Mouse (Mus musculus) neutrophil, adult 5-6 weeks (primary cell): ENCODE data around the gene Gdf2. TPM values are rescaled to one million over a fixed set of nuclear protein-coding genes. Genes with fewer than 3 reads are reported as not detected.

Experiments
- ATAC-seq: fragments of 151-379, 151-347 bp; 2 replicates; pipeline ENCODE4 v1.8.0; 2017; ENCODE audit warnings: mild to moderate bottlenecking, moderate TSS enrichment; ENCODE audit not compliant: insufficient number of reproducible peaks, poor library complexity, low FRiP score, severe bottlenecking; ENCODE audit errors: extremely low read depth
- total RNA-seq: library from RNA; stranded (forward); fragments of 200-1000 nt; gene quantifications from 2 replicates; pipeline ENCODE4 v1.2.3, GENCODE M21; 2017

Gene Gdf2
- not detected in 2 replicates for total RNA-seq

DNA sequence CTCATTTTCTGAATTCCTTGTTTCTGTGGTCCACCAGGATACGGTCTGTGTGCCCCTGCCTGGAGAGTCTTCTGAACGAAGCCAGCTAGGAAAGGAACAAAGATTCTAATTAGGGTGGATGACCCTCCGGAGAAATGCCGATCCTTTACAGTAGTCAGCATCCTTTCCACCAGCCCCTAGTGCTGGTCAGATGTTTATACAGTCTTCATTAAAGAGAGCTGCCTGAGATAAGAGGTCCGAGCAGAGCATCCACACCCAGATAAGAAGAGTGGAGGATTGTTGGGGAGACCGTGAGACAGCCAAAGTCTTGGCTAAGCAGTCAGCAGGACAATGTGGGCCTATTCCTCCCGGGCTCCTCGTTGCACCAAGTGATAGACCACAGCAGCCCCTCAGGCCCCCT, at the start of gene Gdf2:
Gene Gdf2, plus strand, starts transcription at position 301 of the 400 bp plus-strand sequence.
- ATAC-seq = no peak

DNA sequence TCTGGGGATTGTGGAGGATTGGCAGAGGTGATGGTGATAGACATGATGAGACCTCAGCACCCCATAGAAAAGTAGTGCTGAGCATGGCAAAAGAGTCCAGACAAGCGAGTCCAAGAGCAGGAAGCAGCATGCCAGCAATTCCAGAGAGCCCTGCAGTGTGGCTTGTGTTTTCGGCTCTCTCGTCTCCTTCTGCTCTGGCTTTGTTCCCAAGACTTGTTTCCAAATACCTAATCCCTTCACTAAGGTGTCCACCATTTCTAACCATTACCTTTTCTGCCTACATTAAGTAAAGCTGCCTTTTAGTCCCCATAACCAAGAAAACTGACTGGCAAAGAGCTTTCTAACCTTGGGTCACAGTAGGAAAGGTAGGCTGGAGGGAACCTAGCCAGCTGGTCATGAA, 49.3 kb upstream of the Gdf2 start:
- ATAC-seq = no peak

- no peak for ATAC-seq
These were observed 45.1 kb upstream of the Gdf2 start for GRCm38 (mm10) chr14:33895777-33896176.

DNA sequence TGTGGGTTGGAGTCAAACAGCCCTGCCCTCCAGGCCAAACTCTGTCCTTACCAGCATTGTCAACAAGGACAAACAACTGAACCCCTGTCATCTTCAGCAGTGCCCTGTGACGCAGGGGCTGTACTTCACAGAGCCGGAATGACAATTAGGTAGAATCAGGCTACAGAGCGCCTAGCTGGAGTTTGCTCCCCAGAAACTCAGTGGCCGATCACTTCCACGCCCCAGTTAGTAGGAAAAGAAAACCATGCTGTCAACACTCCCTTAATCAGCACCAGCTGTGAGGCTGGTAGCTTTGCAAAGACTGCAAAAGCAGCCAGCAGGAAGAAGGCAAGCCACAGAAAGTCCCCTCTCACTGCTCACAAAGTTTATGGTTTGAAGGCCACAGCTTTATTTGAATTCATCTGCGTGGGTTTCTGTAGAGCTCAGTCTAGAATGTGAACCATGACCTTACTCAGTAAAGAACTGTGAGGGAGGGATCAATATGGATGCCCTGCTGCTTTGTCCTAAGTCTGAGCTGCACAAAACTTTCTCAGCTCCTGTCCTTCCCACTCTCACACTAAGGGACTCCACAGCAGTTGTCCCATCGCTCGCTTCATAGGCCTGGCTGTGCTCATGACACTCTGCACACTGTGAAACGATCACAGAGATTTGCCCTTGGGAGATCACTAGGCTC, 44.1 kb upstream of the Gdf2 start:
- no peak for ATAC-seq

DNA sequence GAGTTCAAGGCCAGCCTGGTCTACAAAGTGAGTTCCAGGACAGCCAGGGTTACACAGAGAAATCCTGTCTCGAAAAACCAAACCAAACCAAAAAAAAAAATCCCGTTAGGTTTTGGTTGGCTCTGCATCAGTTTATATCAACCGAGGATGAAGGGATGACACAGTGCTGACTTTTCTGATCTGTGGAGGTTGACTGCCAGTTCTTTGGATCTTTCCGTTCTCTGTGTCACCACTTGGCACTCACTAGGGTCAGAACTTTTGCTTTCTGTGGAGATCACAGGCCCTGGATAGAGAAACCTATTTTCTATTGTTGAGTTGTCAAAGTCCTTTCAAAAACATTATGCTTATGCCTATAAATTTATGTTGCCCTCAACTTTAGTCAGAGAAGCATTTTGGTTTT, 38.1 kb upstream of the Gdf2 start:
- no peak for ATAC-seq

- ATAC-seq = no peak
These were observed 37.6 kb upstream of the Gdf2 start for GRCm38 (mm10) chr14:33903199-33903598.

GRCm38 (mm10) chr14:33904851-33905250, 36.0 kb upstream of the Gdf2 start:
- no peak for ATAC-seq

GRCm38 (mm10) chr14:33913727-33914126, 27.1 kb upstream of the Gdf2 start:
- ATAC-seq = no peak

GRCm38 (mm10) chr14:33914206-33914605, 26.6 kb upstream of the Gdf2 start:
- no peak for ATAC-seq

DNA sequence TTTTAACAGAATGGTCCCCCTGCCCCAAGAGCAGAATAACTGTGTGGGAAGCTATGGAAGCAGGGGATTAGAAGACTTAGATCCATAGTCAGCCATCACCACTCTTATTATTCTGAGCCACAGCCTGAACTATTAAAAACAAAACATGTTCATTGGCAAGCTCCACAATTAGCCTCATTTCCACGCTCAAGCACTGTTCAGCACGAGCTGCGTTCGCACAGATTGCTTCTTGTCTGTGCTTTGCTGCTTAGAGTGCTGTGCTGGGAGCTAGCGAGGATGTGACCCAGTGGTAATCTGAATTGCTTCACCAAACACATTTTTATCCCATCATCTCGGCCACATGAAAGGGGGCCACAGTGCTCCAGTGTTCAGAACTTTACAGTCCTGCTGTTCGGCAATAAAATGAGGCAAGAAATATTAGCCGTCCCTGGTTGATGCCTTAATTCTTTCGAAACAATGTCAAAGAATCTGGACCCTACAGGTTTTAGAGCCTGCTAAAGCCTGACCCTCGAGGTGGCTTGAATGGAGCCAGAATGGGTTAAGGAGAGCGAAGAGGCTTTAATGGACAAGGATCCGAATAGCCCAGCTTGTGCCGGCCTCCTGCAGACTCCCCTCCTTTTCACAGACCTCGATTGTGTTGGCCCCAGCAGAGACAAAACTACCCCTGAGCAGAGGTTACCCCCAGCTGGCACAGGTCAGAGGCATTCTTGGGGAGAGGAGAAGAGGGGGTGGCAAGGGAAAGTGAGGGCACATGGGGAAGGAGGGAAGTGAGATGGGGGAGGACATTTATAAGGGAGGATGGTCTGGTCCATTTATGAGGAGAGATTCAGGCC, 19.9 kb upstream of the Gdf2 start:
- ATAC-seq = no peak

DNA sequence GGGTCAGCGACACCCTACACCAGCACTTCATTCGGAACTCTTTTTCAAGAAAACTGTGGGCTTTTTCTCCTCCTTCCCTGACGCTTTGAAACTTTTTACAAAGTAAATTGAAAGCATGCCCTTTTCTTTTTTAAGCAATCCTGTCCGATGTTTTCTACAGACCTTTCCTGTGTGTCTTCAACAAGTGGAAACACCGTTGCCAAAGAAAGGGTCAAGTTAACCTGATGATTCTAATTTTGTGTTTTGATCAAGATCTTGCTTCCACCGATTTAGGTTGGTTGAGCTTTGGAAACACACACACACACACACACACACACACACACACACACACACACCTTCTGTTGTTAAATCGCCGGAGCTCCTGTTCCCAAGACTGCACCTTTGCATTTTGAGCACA, 18.1 kb upstream of the Gdf2 start:
- ATAC-seq = no peak

- ATAC-seq = no peak
These were observed 17.4 kb upstream of the Gdf2 start, which contains the start of gene Gdf10 for GRCm38 (mm10) chr14:33923168-33924070. TSS of gene Gdf10 (plus strand) at chr14:33923587.

- no peak for ATAC-seq
These were observed 9.0 kb upstream of the Gdf2 start for GRCm38 (mm10) chr14:33931853-33932252.

DNA sequence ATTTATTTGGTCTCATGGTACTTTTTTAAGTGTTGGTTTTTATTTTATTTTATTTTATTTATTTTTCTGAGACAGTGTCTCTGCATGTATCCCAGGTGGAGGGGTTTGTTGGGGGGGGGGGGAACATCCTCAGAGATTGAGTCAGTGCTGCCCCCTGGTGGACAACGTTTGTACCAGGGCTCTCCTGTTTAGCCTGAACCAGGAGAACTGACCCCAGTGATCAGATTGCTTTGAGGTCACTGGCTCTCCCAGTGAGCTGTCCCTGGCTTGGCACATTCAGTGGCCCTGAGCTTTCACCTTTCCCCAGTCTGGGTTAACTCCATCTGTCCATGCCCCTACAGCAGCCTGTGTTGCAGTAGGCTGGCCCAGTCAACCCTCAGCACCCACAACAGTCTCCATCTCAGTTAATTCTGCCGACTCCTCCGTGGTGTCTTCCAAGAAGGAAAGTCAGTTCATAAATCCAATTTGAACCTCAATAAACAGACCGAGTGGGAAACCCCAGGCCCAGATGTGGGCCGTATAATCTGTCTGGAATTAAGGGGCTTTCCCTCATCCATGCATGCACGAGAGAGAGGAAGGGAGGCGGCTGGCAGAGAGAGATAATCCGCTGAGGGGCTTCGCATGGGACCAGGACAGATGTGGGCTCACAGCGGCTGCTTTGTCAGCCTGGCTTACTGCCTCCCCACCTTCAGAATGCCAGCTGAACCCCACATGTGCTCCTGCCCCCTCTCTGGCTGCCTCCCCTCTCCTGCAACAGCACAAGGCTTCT, 7.7 kb upstream of the Gdf2 start:
- no peak for ATAC-seq

DNA sequence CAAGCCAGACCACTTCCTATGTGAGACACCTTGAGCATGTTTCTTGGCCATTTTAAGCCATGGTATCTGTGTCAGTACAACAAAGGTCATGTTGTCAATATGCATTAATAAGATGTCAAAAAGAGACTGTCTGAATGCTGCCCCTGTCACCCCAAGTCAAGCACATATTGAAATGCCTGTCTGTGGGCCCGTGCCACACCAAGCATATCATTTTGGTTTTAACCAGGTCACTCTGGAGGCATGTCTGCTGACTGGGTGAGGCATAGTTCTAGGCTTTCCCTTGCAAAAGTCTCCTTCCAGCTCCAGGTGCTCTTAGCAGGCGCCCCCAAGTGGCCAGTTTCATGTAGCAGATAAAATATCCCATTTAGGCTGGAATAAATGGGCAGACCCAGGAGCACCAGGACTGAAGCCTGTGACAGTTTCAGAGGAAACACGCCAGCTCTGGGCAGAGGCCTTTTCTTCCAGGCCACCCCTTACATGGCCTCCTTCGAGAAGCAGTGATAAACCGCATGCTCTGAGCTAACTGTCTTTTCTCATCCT, 7.0 kb upstream of the Gdf2 start:
- no peak for ATAC-seq

GRCm38 (mm10) chr14:33939117-33939516, 1.7 kb upstream of the Gdf2 start:
- ATAC-seq = no peak

GRCm38 (mm10) chr14:33942222-33942621, 1.4 kb downstream of the Gdf2 start:
- no peak for ATAC-seq

DNA sequence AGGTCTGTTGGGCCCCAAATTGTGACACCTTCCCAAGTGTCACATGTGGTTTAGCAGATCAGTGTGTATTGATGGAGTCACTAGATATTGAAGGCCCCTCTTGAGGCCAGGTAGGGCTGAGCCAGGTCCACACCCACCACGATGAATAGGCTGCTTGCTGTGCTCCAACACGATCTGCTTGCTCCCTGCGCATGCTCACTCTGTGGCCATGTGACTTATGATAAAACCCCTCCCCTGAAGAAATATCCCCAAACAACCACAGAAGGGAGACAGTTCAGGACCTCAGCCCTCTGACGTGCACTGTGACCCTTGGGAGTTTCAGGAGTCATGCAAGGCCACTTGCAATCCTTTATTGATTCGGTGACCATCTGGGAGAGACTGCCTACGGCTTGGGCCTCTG, 5.3 kb downstream of the Gdf2 start:
- ATAC-seq = no peak
